Mouse (Mus musculus): ENCODE data around the gene Trim30a. TPM values are rescaled to one million over a fixed set of nuclear protein-coding genes. Genes with fewer than 3 reads are reported as not detected.
"Not testable (repeated sequence)": the region's sequence is repeated elsewhere in the genome, so short reads cannot be mapped to it uniquely, and the experiment has no call there.

Gene Trim30a
- polyA plus RNA-seq (2016; fragmentation: Nextera tagmentation; extraction: Ambion mirVana) = 0.44 and 0.59 TPM in 2 replicates

DNA sequence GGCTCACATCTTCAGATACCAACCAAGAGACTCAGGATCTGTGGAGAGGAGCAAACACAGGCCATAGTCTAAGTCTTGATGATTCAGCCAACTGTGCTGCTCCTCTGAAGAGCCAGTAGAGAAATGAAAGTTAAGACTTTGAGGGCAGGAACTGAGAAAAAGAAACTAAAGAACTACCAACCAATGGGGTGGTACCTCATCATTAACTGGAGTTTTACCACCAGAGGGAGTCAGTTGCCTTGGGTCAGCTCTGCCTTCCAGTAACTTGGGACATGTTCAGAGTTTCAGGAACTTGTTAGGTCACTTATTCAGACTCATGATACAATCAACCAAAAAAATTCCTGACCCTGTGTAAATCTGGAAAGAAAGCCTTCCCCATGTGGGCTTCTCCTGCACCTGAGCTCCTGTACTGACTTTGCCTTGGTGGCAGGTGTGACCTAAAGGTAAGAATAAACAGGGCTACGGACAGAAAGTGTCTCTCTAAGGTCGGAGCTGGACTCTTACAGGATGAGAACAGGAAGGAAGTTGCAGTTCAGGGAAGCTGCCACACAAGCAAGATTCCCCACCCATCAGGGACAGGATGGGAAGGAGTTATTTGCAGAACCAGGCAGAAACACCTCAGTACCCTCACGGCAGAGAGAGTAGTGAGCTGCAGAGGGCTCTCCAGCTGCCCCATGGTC, at the start of gene Trim30a:
Gene Trim30a (minus strand): TSS at position 129 of the 680 bp plus-strand sequence.
- 57% methylated on average over 3 of the region's 3 CpGs for WGBS
- Histone ChIP-seq H3K4me1 (no peaks in the 10 kb centered on the region), H3K27me3 (ENCODE audit: insufficient read depth, poor library complexity, severe bottlenecking) (no peaks in the 10 kb centered on the region), H3K27ac (no peak within 1 kb of the TSS), H3K4me3 (no peak within 1 kb of the TSS), H3K36me3 (no peaks in the 10 kb centered on the region), H3K9me3 (no peaks in the 10 kb centered on the region)
- DNase-seq (ENCODE audit: low spot score) = no peak

DNA sequence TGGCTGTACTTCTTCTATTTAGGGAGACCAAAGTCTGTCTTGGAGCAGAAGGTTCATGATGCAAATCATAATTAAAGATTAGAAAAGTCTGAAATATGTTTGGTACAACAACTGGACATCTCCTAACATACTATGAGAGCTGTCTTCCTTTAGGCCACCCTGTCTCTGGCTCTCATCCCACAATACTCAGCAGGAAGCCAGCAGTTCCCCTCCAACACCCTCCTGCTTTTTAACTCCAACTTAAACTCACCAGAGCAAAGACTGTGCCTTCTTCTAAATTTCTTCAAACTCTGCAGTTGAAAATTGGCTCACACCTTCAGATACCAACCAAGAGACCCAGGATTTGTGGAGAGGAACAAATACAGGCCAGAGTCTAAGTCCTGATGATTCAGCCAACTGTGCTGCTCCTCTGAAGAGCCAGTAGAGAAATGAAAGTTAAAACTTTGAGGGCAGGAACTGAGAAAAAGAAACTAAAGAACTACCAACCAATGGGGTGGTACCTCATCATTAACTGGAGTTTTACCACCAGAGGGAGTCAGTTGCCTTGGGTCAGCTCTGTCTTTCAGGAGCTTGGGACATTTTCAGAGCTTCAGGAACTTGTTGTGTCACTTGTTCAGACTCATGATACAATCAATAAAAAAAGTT, 42.5 kb upstream of the Trim30a start, which contains the start of gene Trim30d:
Gene Trim30d (minus strand): TSS at position 429 of the 645 bp plus-strand sequence.
- not testable (repeated sequence) for H3K4me3 ChIP-seq; H3K36me3 ChIP-seq; H3K27me3 ChIP-seq (ENCODE audit: insufficient read depth, poor library complexity, severe bottlenecking); DNase-seq (ENCODE audit: low spot score); H3K9me3 ChIP-seq; H3K27ac ChIP-seq; H3K4me1 ChIP-seq

DNA sequence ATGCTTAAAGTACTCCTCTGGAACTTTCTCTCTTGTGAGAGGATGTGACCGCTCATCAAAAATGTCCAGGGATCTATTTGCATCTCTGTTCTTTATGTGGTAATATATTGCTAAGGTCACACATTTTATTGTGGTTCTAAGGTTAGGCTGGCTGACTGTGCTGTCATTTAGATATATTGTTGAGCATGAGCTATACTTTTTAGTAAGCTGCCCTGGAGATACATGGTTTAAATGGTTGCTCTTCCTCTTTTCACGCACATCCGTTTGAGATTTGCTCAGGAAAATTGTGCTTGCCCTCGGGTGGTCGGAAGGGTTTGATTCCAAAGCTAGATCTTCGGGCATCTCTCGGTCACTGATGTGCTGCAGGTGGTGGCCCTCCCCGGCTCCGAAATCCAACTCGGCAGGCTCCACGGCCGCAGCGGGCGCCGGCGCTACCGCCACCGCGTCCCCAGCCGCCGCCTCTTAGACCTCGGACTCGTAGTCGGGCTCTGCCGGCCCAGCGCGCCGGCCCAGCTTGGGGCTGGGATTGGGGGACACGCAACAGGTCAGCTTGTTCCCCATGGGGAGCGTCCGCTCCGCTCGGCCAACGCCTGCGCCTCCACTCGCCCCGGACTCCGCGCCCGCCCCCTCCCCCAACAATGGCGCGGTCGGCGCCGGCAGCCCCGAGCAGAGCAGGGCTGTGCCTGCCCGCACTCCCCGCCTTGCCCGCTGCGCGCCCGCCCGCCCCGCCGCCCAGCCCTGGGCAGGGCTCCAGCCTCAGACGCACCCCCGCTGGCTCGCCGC, 36.8 kb upstream of the Trim30a start:
- H3K27me3 ChIP-seq (ENCODE audit: insufficient read depth, poor library complexity, severe bottlenecking) = 0 out of 2 replicates have a peak, but pooled peaks cover 6% of the 10 kb centered on the region
- no peaks in the 10 kb centered on the region for H3K36me3 ChIP-seq
- 2% methylated on average over 59 of the region's 59 CpGs for WGBS
- DNase-seq (ENCODE audit: low spot score) = peak; percentile 76
- no peaks in the 10 kb centered on the region for H3K4me1 ChIP-seq
- H3K4me3 ChIP-seq = peak overlapping the region; percentile 67
- H3K9me3 ChIP-seq = no peaks in the 10 kb centered on the region
- H3K27ac ChIP-seq = peak overlapping the region; percentile 79

DNA sequence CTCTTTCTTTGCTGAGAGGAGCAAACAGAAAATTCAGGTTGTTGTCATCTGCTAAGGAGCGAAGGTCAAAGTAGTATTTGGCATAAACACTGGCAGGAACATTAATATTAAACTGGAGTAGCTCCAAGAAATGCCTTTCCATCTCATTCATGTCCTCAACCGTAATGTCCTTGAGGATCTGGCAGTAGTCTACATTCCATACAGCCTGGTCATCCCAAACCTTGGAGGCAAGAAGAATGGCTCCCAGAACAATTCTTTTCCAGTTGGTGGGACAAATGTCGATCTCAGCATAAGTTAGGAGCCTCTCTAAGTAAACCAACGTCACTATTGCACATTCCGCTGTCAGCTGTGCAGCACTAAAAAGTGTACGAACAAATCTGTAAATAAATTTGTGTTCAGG, 36.2 kb upstream of the Trim30a start:
- 69% methylated on average over 6 of the region's 6 CpGs for WGBS
- H3K9me3 ChIP-seq; H3K27me3 ChIP-seq (ENCODE audit: insufficient read depth, poor library complexity, severe bottlenecking); H3K4me1 ChIP-seq; H3K4me3 ChIP-seq; H3K27ac ChIP-seq; H3K36me3 ChIP-seq; DNase-seq (ENCODE audit: low spot score): not testable (repeated sequence)

DNA sequence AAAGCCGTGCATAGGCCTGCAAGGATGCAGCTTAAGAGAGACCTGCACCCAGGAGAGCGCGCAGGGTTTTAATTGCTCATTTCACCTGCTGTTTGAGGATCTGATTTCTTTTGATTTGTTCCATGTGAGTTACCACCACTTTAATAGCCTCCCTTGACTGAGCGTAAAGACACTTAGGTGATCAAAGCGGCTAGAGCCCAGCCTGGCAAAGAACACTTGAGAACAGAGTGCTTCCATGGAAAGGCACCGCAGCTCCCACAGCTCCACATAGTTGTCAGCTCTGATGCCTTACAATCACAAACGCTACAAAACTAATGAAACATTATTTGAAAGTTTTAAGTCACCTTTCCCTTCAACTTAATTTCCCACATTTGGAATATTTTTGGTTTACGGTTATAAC, 34.5 kb upstream of the Trim30a start:
- not testable (repeated sequence) for H3K9me3 ChIP-seq; H3K27me3 ChIP-seq (ENCODE audit: insufficient read depth, poor library complexity, severe bottlenecking); H3K4me3 ChIP-seq; H3K36me3 ChIP-seq; H3K27ac ChIP-seq; H3K4me1 ChIP-seq; DNase-seq (ENCODE audit: low spot score)
- WGBS = 69% methylated on average over 7 of the region's 8 CpGs

DNA sequence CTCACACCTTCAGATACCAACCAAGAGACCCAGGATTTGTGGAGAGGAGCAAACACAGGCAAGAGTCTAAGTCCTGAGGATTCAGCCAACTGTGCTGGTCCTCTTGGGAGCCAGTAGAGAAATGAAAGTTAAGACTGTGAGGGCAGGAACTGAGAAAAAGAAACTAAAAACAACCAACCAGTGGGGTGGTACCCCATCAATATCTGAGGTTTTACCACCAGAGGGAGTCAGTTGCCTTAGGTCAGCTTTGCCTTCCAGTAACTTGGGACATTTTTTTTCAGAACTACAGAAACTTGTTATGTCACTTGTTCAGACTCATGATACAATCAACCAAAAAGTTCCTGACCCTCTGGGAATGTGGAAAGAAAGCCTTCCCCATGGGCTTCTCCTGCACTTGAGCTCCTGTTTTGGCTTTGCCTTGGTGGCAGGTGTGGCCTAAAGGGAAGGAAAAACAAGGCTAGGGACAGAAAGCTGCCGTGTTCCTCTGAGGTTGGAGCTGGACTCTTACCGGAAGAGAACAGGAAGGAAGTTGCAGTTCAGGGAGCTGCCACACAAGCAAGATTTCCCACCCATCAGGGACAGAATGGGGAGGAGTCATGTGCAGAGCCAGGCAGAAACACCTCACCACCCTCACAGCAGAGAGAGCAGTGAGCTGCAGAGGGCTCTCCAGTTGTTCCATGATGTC, 18.9 kb downstream of the Trim30a start:
- peak; percentile 74 for DNase-seq (ENCODE audit: low spot score)

DNA sequence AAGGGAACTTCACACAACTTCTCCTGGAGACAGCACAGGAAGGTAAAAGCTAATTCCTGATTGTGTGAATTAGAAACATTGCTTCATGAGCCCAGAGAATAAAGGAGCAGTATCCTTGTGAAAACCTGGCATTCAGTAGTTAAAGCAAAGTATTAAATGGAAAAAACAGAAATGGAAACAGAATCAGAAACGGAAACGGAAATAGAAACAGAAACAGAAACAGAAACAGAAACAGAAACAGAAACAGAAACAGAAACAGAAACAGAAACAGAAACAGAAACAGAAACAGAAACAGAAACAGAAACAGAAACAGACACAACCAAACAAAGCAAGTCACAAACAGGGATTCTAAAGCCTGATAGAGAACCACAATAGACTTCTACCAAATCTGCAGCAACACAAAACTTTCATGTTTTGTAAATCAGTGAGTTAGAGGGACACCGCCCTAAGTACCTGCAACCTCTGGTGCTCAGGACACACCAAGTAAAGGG, 60.5 kb downstream of the Trim30a start:
- Histone ChIP-seq H3K4me1 (no peaks in the 10 kb centered on the region), H3K4me3 (no peak overlapping the region), H3K27ac (no peak overlapping the region), H3K27me3 (ENCODE audit: insufficient read depth, poor library complexity, severe bottlenecking) (no peaks in the 10 kb centered on the region), H3K9me3 (no peaks in the 10 kb centered on the region), H3K36me3 (no peaks in the 10 kb centered on the region)
- 85% methylated on average over 3 of the region's 3 CpGs for WGBS
- no peak for DNase-seq (ENCODE audit: low spot score)

More for the DNA sequence above, 18.9 kb downstream of the Trim30a start:
- Histone ChIP-seq H3K4me1 (no peaks in the 10 kb centered on the region), H3K36me3 (no peaks in the 10 kb centered on the region), H3K27me3 (ENCODE audit: insufficient read depth, poor library complexity, severe bottlenecking) (no peaks in the 10 kb centered on the region), H3K4me3 (no peak overlapping the region), H3K27ac (no peak overlapping the region), H3K9me3 (no peaks in the 10 kb centered on the region)
- WGBS = 50% methylated on average over 2 of the region's 2 CpGs

DNA sequence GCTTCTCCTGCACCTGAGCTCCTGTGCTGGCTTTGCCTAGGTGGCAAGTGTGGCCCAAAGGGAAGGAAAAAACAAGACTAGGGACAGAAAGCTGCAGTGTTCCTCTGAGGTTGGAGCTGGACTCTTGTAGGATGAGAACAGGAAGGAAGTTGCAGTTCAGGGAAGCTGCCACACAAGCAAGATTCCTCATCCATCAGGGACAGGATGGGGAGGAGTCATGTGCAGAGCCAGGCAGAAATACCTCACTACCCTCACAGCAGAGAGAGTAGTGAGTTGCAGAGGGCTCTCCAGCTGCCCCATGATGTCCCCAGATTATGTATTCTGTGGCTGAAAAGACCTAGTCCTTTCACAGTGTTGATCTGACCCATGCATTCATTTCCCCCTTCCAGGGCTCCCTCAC, 63.9 kb downstream of the Trim30a start:
- Histone ChIP-seq H3K4me1 (no peaks in the 10 kb centered on the region), H3K36me3 (no peaks in the 10 kb centered on the region), H3K27ac (no peak overlapping the region), H3K27me3 (ENCODE audit: insufficient read depth, poor library complexity, severe bottlenecking) (no peaks in the 10 kb centered on the region), H3K9me3 (no peaks in the 10 kb centered on the region), H3K4me3 (no peak overlapping the region)
- DNase-seq (ENCODE audit: low spot score) = no peak

DNA sequence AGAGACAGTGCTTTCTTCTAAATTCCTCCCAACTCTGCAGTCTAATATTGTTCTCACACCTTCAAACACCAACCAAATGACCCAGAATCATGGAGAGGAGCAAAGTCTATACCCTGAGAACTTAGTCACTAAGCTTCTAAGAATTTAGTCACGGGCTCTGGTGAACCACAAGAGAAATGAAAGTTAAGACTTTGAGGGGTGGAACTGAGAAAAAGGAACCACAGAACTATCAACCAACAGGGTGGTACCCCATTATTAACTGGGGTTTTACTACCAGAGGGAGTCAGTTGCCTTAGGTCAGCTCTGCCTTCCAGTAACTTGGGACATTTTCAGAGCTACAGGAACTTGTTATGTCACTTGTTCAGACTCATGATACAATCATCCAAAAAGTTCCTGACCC, 64.3 kb downstream of the Trim30a start, which contains the start of gene Trim30c:
Gene Trim30c (minus strand): TSS at position 140 of the 400 bp plus-strand sequence.
- no peak for DNase-seq (ENCODE audit: low spot score)
- H3K9me3 ChIP-seq = no peaks in the 10 kb centered on the region
- H3K4me3 ChIP-seq = no peak within 1 kb of the TSS
- no peak within 1 kb of the TSS for H3K27ac ChIP-seq
- H3K4me1 ChIP-seq = no peaks in the 10 kb centered on the region
- no peaks in the 10 kb centered on the region for H3K36me3 ChIP-seq
- H3K27me3 ChIP-seq (ENCODE audit: insufficient read depth, poor library complexity, severe bottlenecking) = no peaks in the 10 kb centered on the region
- 73% methylated on average over 1 of the region's 1 CpGs for WGBS

DNA sequence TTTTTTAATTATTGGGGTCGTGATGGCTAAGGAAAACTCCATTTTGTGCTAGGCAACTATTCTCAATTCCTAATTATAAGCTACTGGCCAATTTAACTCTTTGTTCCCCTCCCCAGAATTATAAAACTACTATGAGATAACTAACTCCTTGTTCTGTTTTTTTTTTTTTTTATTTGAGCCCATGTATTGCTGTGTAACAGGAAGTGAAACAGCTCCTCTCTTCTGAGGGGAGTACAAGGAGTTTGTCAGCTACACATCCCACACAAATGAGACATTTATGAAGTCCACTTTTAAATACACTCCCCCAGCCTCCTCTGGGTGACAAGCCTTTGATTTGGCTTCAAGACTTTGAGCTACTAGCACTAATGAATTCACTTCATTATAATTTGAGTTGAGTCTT, 66.5 kb downstream of the Trim30a start:
- Histone ChIP-seq H3K27ac (no peak overlapping the region), H3K9me3 (no peaks in the 10 kb centered on the region), H3K4me1 (no peaks in the 10 kb centered on the region), H3K36me3 (no peaks in the 10 kb centered on the region), H3K4me3 (no peak overlapping the region), H3K27me3 (ENCODE audit: insufficient read depth, poor library complexity, severe bottlenecking) (no peaks in the 10 kb centered on the region)
- 64% methylated on average over 1 of the region's 1 CpGs for WGBS
- DNase-seq (ENCODE audit: low spot score) = no peak

DNA sequence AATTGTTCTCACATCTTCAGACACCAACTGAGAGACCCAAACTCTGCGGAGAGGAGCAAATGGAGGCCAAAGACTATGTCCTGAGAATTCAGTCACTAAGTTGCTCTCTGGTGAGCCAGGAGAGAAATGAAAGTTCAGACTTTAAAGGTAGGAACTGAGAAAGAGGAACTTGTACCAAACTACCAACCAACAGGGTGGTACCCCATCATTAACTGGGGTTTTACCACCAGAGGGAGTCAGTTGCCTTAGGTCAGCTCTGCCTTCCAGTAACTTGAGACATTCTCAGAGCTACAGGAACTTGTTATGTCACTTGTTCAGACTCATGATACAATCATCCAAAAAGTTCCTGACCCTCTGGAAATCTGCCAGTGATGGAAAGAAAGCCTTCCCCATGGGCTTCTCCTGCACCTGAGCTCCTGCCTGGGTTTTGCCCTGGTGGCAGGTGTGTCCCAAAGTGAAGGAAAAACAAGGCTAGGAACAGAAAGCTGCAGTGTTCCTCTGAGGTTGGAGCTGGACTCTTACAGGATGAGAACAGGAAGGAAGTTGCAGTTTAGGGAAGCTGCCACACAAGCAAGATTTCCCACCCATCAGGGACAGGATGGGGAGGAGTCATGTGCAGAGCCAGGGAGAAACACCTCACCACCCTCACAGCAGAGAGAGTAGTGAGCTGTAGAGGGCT, 95.1 kb downstream of the Trim30a start, which contains the start of gene Trim30b:
Gene Trim30b (minus strand): TSS at position 149 of the 679 bp plus-strand sequence.
- no peak within 1 kb of the TSS for H3K27ac ChIP-seq
- no peaks in the 10 kb centered on the region for H3K27me3 ChIP-seq (ENCODE audit: insufficient read depth, poor library complexity, severe bottlenecking)
- H3K4me1 ChIP-seq = no peaks in the 10 kb centered on the region
- H3K36me3 ChIP-seq = no peaks in the 10 kb centered on the region
- no peak for DNase-seq (ENCODE audit: low spot score)
- H3K9me3 ChIP-seq = no peaks in the 10 kb centered on the region
- WGBS = 64% methylated on average over 1 of the region's 1 CpGs
- no peak within 1 kb of the TSS for H3K4me3 ChIP-seq

DNA sequence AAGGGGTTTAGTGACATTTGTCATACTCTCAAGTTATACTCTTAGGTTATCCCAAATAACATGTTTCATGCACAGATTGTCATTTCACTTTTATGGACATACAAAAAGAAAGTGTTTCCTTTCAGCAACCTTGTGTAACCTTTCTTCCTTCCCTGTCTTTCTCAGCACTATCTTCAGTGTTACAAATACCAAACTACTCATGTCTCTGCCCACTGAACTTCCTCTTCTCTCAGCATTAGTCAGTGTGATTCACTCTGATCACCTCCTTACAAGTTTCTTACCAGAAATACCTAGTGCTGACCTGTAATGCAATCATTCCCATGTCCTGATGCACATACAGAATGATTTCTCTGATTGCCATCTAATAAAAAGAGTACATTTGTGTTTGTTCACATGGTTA, 98.7 kb downstream of the Trim30a start:
- Histone ChIP-seq H3K4me3 (no peak overlapping the region), H3K27me3 (ENCODE audit: insufficient read depth, poor library complexity, severe bottlenecking) (no peaks in the 10 kb centered on the region), H3K36me3 (no peaks in the 10 kb centered on the region), H3K4me1 (no peaks in the 10 kb centered on the region), H3K9me3 (no peaks in the 10 kb centered on the region), H3K27ac (no peak overlapping the region)
- no peak for DNase-seq (ENCODE audit: low spot score)
